Mouse (Mus musculus) myocyte (in vitro differentiated cells): ENCODE measurements at regions not wholly inside any gene's neighbourhood (a gene's known extent, or its start where the extent isn't known, plus 50 kb on each side); places are given as distances from the start of the nearest gene placed in this dataset.

ENCODE experiments used
- MAX ChIP-seq: IDR thresholded peaks from one replicate; pipeline ENCODE4 v1.6.1; 2011; ENCODE audit warnings: low read depth, mild to moderate bottlenecking, control low read depth
- POLR2A ChIP-seq: IDR thresholded peaks from one replicate; pipeline ENCODE4 v1.6.1; 2011; ENCODE audit warnings: low read depth, mild to moderate bottlenecking, control low read depth, moderate library complexity; ENCODE audit not compliant: insufficient read length

DNA sequence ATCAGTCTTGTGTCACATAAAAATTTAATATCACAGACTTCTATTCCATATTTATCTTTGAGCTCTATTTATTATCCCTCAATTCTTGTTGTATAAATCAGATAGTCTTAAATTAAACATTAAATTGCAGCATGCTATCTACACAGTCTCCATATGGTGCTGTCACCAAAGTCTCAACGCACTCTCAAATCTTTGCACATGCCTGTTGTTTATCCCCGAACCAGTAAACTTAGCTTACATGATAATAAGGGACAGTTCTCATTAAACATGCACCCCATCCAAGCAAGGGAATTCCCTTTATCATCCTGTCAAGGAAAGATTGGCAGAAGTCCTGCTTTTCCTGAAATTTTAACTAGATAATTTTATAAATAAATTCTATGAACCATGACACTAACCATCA, 483.8 kb downstream of the Basp1 start:
- TF ChIP-seq MAX (no peak), POLR2A (no peak)
